Mouse (Mus musculus) lung, adult 2 months (tissue): Measurements from ENCODE around the gene Gm11213.

Experiments used
- CTCF ChIP-seq: fragments of 200-500 bp; IDR thresholded peaks from 2 replicates; pipeline ENCODE4 v1.5.1; 2011; ENCODE audit warnings: mild to moderate bottlenecking, low read length, control low read depth; ENCODE audit not compliant: insufficient read depth
- POLR2A ChIP-seq: fragments of 200-500 bp; IDR thresholded peaks from 2 replicates; pipeline ENCODE4 v1.6.1; 2011; ENCODE audit warnings: low read depth, mild to moderate bottlenecking, control low read depth, low read length, borderline replicate concordance; ENCODE audit errors: extremely low read depth

DNA sequence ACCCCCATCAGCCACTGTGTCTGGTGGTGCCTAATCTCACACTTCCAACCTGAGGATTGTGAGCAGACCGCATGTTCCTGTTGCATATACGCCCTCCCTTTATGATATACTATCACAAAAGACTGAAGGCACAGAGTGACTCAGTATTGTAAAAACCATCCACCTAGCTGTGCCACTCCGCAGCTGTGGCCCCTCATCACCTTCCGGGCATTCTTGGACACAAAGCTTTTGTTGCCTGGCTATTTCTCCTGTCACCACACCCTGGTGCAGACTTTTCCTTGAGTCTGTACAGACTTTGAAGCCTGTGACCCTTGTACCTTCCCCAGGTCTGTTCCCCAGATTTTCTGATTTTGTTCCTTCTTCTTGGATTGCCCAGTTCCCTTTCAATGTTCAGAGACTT lies 9.1 kb downstream of the Gm11213 start:
- TF ChIP-seq CTCF (no peak), POLR2A (no peak)
